Mouse (Mus musculus) heart, postnatal 0 days (tissue): ENCODE measurements at regions not wholly inside any gene's neighbourhood (a gene's known extent, or its start where the extent isn't known, plus 50 kb on each side); places are given as distances from the start of the nearest gene placed in this dataset.

ENCODE experiments used
- CTCF ChIP-seq: IDR thresholded peaks from 2 replicates; pipeline ENCODE4 v1.5.1; 2016; ENCODE audit warnings: antibody characterized with exemption, control low read depth, low read depth
- EP300 ChIP-seq: IDR thresholded peaks from 2 replicates; pipeline ENCODE4 v1.6.1; 2016; ENCODE audit warnings: antibody characterized with exemption, low read depth

- TF ChIP-seq EP300: no peak
- no peak for TF ChIP-seq CTCF
Measured at GRCm38 (mm10) chr9:12395648-12396047, 850.0 kb downstream of the Jrkl start.
